Mouse (Mus musculus) leukemia stem cell, adult 10-12 weeks (primary cell): ENCODE measurements around the gene Tomm20l. TPM values are rescaled to one million over a fixed set of nuclear protein-coding genes. Genes with fewer than 3 reads are reported as not detected.

Experiments used
- polyA plus RNA-seq: library from polyadenylated mRNA; stranded (reverse); fragments of >175 nt; gene quantifications from 2 replicates; pipeline ENCODE4 v1.2.3, GENCODE M21; 2012; ENCODE audit warnings: low replicate concordance

Gene Tomm20l
- polyA plus RNA-seq: not detected in 2 replicates

GRCm38 (mm10) chr12:71111331-71111730 is at the start of gene Tomm20l:
TSS of gene Tomm20l (plus strand) at chr12:71111428.

GRCm38 (mm10) chr12:71136130-71136973 is 25.1 kb downstream of the Tomm20l start, which contains the start of the genes Timm9 and 2700049A03Rik:
TSS of gene Timm9 (minus strand) at chr12:71136684.
TSS of gene 2700049A03Rik (plus strand) at chr12:71136848.

Other genes with a start within 250 kb of the Tomm20l start
- gene Actr10, start 173.6 kb upstream of the Tomm20l start, polyA plus RNA-seq: 0.77 and 5.3 TPM in 2 replicates
- 1.0 and 14.2 TPM in 2 replicates for gene Psma3, start 136.8 kb upstream of the Tomm20l start, polyA plus RNA-seq
- 5.6 and 6.0 TPM in 2 replicates for gene Arid4a, start 95.4 kb upstream of the Tomm20l start, polyA plus RNA-seq
- 6.9 and 13.9 TPM in 2 replicates for gene Timm9, start 25.3 kb downstream of the Tomm20l start, polyA plus RNA-seq
- gene 2700049A03Rik, start 25.4 kb downstream of the Tomm20l start, polyA plus RNA-seq: 0.03 and 0.73 TPM in 2 replicates
- 0.36 and 0.97 TPM in 2 replicates for gene Dact1, start 198.5 kb downstream of the Tomm20l start, polyA plus RNA-seq